Mouse (Mus musculus) adipocyte (in vitro differentiated cells): ENCODE measurements around the gene Bcar3.

ENCODE experiments used
- DNase-seq: peaks from one replicate; pipeline ENCODE4 v3.0.0-alpha.2; 2016; ENCODE audit warnings: low spot score

Gene Bcar3

GRCm38 (mm10) chr3:122512725-122513375 is 218.9 kb downstream of the Bcar3 start:
- no peak for DNase-seq

- no peak for DNase-seq
Observed at GRCm38 (mm10) chr3:122515568-122516326, 221.8 kb downstream of the Bcar3 start.

GRCm38 (mm10) chr3:122516327-122516695 is 222.4 kb downstream of the Bcar3 start:
- DNase-seq: no peak

GRCm38 (mm10) chr3:122517726-122518125 is 223.8 kb downstream of the Bcar3 start:
- DNase-seq: no peak

GRCm38 (mm10) chr3:122518231-122518736 is 224.3 kb downstream of the Bcar3 start:
- DNase-seq: no peak

- DNase-seq: no peak
Observed at GRCm38 (mm10) chr3:122519082-122519481, 225.1 kb downstream of the Bcar3 start.

GRCm38 (mm10) chr3:122520365-122520764 is 226.4 kb downstream of the Bcar3 start:
- no peak for DNase-seq

GRCm38 (mm10) chr3:122520875-122521274 is 226.9 kb downstream of the Bcar3 start:
- DNase-seq: no peak

- DNase-seq: no peak
Observed at GRCm38 (mm10) chr3:122521294-122521693, 227.4 kb downstream of the Bcar3 start.

- no peak for DNase-seq
Observed at GRCm38 (mm10) chr3:122528477-122528876, 234.5 kb downstream of the Bcar3 start.

GRCm38 (mm10) chr3:122535938-122536703 is 242.2 kb downstream of the Bcar3 start:
- no peak for DNase-seq

GRCm38 (mm10) chr3:122538851-122539250 is 244.9 kb downstream of the Bcar3 start:
- DNase-seq: peak; percentile 25

- DNase-seq: peak; percentile 35
Observed at GRCm38 (mm10) chr3:122539961-122540690, 246.2 kb downstream of the Bcar3 start.

- DNase-seq: no peak
Observed at GRCm38 (mm10) chr3:122540918-122541317, 247.0 kb downstream of the Bcar3 start.

GRCm38 (mm10) chr3:122545346-122545745 is 251.4 kb downstream of the Bcar3 start:
- DNase-seq: no peak

- no peak for DNase-seq
Observed at GRCm38 (mm10) chr3:122547469-122547868, 253.5 kb downstream of the Bcar3 start.

- no peak for DNase-seq
Observed at GRCm38 (mm10) chr3:122551174-122551573, 257.2 kb downstream of the Bcar3 start.

GRCm38 (mm10) chr3:122557766-122558165 is 263.8 kb downstream of the Bcar3 start:
- no peak for DNase-seq

GRCm38 (mm10) chr3:122565285-122565684 is 271.3 kb downstream of the Bcar3 start:
- peak; percentile 33 for DNase-seq

- DNase-seq: no peak
Observed at GRCm38 (mm10) chr3:122566112-122566511, 272.2 kb downstream of the Bcar3 start.

GRCm38 (mm10) chr3:122566549-122566948 is 272.6 kb downstream of the Bcar3 start:
- DNase-seq: peak; percentile 21
